Mouse (Mus musculus): ENCODE data around the gene Rita1. TPM values are rescaled to one million over a fixed set of nuclear protein-coding genes. Genes with fewer than 3 reads are reported as not detected.
A peak's percentile ranks its signal among the peaks of the same experiment; 100 is the strongest.

Rita1 gene
- polyA plus RNA-seq, 2 experiments = 11.6 to 25.4 TPM

DNA sequence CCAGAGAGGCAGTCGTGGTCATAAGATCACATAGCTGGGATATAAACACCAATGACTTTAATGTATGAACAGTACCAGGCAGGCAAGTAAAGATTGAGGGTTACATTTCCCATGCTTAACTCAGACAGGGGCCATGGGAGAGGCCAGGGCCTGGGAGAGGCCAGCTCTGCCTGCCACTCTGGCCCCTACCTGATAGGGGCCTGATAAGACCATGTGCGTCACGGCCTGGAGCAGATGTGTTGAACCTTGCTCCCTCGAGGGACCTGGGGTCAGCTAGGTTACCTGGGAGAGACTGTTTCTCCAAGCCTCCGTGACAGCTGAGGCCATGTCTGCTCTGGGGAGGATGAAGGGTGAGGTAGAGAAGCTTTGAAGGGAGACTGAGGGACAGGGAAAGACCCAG is 38.8 kb upstream of the Rita1 start:
- no peak for ATAC-seq (ENCODE audit: low FRiP score, low read depth)
- Histone ChIP-seq H3K9me3 (ENCODE audit: control insufficient read depth, low read length) (no peaks in the 10 kb centered on the region), H3K9ac (ENCODE audit: low read depth, low read length, severe bottlenecking) (no peak overlapping the region), H3K27ac (replicated peaks; ENCODE audit: low read depth, low read length) (no peak overlapping the region), H3K4me2 (replicated peaks; ENCODE audit: low read depth, low read length, severe bottlenecking) (no peak overlapping the region), H3K4me1 (ENCODE audit: control insufficient read depth, insufficient read depth, low read length) (peaks cover 3% of the 10 kb centered on the region; the same call in 1 of the 2 replicates), H3K36me3 (ENCODE audit: control insufficient read depth, insufficient read depth, low read length) (no peaks in the 10 kb centered on the region), H3K4me3 (replicated peaks; ENCODE audit: low read length) (no peak overlapping the region), H3K27me3 (ENCODE audit: control insufficient read depth, insufficient read depth, low read length) (peaks cover 39% of the 10 kb centered on the region)
- DNase-seq (ENCODE audit: low spot score) = no peak
- TF ChIP-seq POLR2A (IDR thresholded peaks at IDR 0.05; ENCODE audit: borderline replicate concordance, extremely low read depth, insufficient read depth, insufficient read length) = no peak
- 75% methylated on average over 5 of the region's 5 CpGs for WGBS

DNA sequence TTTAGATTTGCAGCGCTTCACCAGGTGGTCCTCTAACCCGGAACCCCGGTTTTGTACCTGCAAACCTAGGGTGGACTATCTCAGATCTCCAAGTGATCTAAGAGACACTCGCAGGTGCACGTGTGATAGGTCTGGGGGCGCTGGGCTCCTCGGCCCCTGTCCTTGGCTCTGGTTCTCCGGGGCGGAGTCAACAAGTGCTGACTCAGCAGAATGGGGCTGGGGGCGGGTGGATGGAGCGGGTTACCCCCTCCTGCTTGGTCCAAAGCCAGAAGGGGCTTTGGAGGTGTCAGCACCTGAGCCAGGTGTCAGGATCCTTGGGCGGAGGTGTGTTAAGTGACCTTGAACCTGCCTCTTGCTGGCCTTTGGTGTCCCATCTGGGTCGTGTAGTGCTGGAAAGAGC is 37.5 kb upstream of the Rita1 start:
- Histone ChIP-seq H3K27ac (replicated peaks; ENCODE audit: low read depth, low read length) (no peak overlapping the region), H3K4me3 (replicated peaks; ENCODE audit: low read length) (no peak overlapping the region), H3K4me2 (replicated peaks; ENCODE audit: low read depth, low read length, severe bottlenecking) (no peak overlapping the region), H3K36me3 (ENCODE audit: control insufficient read depth, insufficient read depth, low read length) (no peaks in the 10 kb centered on the region), H3K9me3 (ENCODE audit: control insufficient read depth, low read length) (no peaks in the 10 kb centered on the region), H3K27me3 (ENCODE audit: control insufficient read depth, insufficient read depth, low read length) (peaks cover 39% of the 10 kb centered on the region), H3K4me1 (ENCODE audit: control insufficient read depth, insufficient read depth, low read length) (peaks cover 3% of the 10 kb centered on the region; the same call in 1 of the 2 replicates), H3K9ac (ENCODE audit: low read depth, low read length, severe bottlenecking) (no peak overlapping the region)
- ATAC-seq (ENCODE audit: low FRiP score, low read depth) = no peak
- TF ChIP-seq POLR2A (IDR thresholded peaks at IDR 0.05; ENCODE audit: borderline replicate concordance, extremely low read depth, insufficient read depth, insufficient read length) = no peak
- 18% methylated on average over 13 of the region's 13 CpGs for WGBS
- DNase-seq (ENCODE audit: low spot score) = no peak

DNA sequence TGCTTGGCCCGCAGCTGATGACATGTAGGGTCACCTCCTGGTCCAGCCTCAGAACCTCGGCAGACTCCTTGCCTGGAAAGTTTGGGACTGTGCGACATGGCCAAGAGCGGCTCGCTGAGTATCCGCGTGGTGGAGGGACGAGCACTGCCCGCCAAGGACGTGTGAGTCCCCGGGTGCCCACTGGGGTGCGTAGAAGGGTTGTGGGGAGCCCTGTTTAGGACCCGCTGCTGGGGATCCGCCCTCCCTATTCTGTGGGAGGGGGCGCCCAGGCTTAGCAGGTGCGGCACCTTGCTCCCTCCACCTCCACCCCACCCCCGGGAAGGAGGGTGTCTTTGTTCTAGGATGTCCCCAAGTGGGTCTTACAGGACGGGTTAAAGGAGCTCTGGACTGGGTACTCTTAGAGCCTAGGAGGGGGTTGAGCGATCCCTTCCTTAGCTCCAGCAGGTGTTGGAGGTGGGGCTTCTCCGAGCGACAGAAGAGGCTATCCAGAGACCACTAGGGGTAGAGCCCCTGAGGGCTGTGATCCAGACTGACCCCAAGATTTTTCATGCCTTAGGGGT is 37.1 kb upstream of the Rita1 start:
- peak overlapping the region; percentile 22 for H3K4me3 ChIP-seq (replicated peaks; ENCODE audit: low read length)
- WGBS = 4% methylated on average over 20 of the region's 21 CpGs
- TF ChIP-seq POLR2A (IDR thresholded peaks at IDR 0.05; ENCODE audit: borderline replicate concordance, extremely low read depth, insufficient read depth, insufficient read length) = no peak
- H3K27ac ChIP-seq (replicated peaks; ENCODE audit: low read depth, low read length) = no peak overlapping the region
- peak overlapping the region; percentile 39 for H3K4me2 ChIP-seq (replicated peaks; ENCODE audit: low read depth, low read length, severe bottlenecking)
- H3K9me3 ChIP-seq (ENCODE audit: control insufficient read depth, low read length) = no peaks in the 10 kb centered on the region
- H3K27me3 ChIP-seq (ENCODE audit: control insufficient read depth, insufficient read depth, low read length) = peaks cover 39% of the 10 kb centered on the region
- no peak overlapping the region for H3K9ac ChIP-seq (ENCODE audit: low read depth, low read length, severe bottlenecking)
- ATAC-seq (ENCODE audit: low FRiP score, low read depth) (no peak), DNase-seq (ENCODE audit: low spot score) (no peak)
- peaks cover 3% of the 10 kb centered on the region; the same call in 1 of the 2 replicates for H3K4me1 ChIP-seq (ENCODE audit: control insufficient read depth, insufficient read depth, low read length)
- H3K36me3 ChIP-seq (ENCODE audit: control insufficient read depth, insufficient read depth, low read length) = no peaks in the 10 kb centered on the region

DNA sequence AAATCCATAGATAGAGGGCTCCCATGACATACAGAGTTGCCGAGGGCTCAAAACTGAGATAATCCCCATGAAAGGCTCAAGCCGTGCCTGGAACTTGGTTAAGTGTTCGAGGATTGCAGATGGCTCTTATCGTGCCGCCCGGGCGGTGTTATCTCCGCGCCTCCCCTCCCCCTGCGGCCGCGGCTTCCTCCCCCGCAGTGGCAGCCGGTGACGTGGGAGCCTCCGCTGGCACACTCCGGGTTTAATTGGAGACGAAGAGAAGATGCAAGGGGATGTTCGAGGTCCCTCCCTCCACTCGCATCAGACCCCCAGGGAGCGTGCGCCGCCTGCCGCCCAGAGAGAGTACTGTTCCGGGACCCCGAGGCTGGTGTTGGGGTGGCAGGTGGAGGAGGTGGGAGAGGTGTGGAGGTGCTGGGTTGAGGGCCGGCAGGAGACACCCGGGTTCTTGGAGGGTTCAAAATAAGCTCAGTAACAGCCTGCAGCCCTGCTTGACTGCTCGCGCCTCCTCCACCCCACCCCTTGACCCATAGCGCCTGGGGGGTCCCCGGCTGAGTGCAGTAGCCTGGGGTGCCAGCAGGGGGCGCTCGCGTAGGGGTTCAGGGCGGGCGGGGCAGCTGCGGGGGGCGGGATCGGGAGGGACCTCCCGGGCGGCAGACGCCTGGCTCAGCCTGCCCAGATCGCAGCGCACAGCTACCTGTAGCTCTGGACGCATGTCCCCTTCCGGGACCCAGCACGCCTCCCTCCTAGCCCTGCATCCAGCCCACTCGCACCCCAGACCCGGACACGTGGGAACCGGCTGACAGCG is 36.4 kb upstream of the Rita1 start, which contains the start of gene Rasal1:
TSS of gene Rasal1 (plus strand) at position 244 of the 805 bp plus-strand sequence.
- peaks cover 39% of the 10 kb centered on the region for H3K27me3 ChIP-seq (ENCODE audit: control insufficient read depth, insufficient read depth, low read length)
- no peak for DNase-seq (ENCODE audit: low spot score)
- no peak within 1 kb of the TSS for H3K9ac ChIP-seq (ENCODE audit: low read depth, low read length, severe bottlenecking)
- peaks cover 3% of the 10 kb centered on the region; the same call in 1 of the 2 replicates for H3K4me1 ChIP-seq (ENCODE audit: control insufficient read depth, insufficient read depth, low read length)
- no peak for ATAC-seq (ENCODE audit: low FRiP score, low read depth)
- WGBS = 2% methylated on average over 41 of the region's 53 CpGs
- no peak within 1 kb of the TSS for H3K27ac ChIP-seq (replicated peaks; ENCODE audit: low read depth, low read length)
- no peaks in the 10 kb centered on the region for H3K36me3 ChIP-seq (ENCODE audit: control insufficient read depth, insufficient read depth, low read length)
- H3K4me2 ChIP-seq (replicated peaks; ENCODE audit: low read depth, low read length, severe bottlenecking) = peak within 1 kb of the TSS; percentile 39
- peak within 1 kb of the TSS; percentile 22 for H3K4me3 ChIP-seq (replicated peaks; ENCODE audit: low read length)
- no peak for TF ChIP-seq POLR2A (IDR thresholded peaks at IDR 0.05; ENCODE audit: borderline replicate concordance, extremely low read depth, insufficient read depth, insufficient read length)
- H3K9me3 ChIP-seq (ENCODE audit: control insufficient read depth, low read length) = no peaks in the 10 kb centered on the region

DNA sequence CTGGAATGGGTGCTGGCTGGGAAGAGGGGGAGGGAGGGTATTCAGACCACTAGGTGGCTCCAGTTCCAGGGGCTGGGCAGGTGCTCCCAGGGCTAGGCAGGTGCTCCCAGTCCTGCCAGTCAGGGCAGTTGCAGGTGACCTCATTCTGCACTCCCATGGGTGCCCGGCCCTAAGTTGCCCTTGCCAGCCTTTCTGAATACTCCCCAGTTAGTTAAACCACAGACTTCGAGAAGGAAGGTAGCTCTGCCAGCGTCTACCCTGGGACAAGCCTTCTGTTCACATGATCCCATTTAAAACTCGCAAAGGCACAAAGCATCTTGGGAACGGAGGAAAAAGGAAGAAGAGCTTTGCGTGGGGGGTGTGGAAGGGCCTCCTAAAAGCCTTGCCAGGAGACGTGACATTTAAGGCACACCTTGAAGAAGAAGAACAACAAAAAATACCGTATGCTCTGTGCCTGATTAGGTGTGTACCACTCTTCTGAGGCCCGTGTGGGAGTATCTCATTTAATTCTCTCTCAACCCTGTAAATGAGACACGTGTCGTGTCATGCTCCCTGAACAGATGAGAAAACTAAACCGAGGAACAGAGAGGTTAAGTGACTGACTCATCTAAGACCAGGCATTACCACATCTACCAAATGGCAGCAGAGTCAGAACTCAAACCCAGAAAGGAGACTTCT is 35.6 kb upstream of the Rita1 start:
- peaks cover 39% of the 10 kb centered on the region for H3K27me3 ChIP-seq (ENCODE audit: control insufficient read depth, insufficient read depth, low read length)
- DNase-seq (ENCODE audit: low spot score) (no peak), ATAC-seq (ENCODE audit: low FRiP score, low read depth) (no peak)
- H3K4me2 ChIP-seq (replicated peaks; ENCODE audit: low read depth, low read length, severe bottlenecking) = no peak overlapping the region
- no peak overlapping the region for H3K27ac ChIP-seq (replicated peaks; ENCODE audit: low read depth, low read length)
- WGBS = 34% methylated on average over 12 of the region's 12 CpGs
- no peaks in the 10 kb centered on the region for H3K36me3 ChIP-seq (ENCODE audit: control insufficient read depth, insufficient read depth, low read length)
- TF ChIP-seq POLR2A (IDR thresholded peaks at IDR 0.05; ENCODE audit: borderline replicate concordance, extremely low read depth, insufficient read depth, insufficient read length) = no peak
- H3K4me3 ChIP-seq (replicated peaks; ENCODE audit: low read length) = no peak overlapping the region
- H3K9ac ChIP-seq (ENCODE audit: low read depth, low read length, severe bottlenecking) = no peak overlapping the region
- no peaks in the 10 kb centered on the region for H3K9me3 ChIP-seq (ENCODE audit: control insufficient read depth, low read length)
- H3K4me1 ChIP-seq (ENCODE audit: control insufficient read depth, insufficient read depth, low read length) = peaks cover 3% of the 10 kb centered on the region; the same call in 1 of the 2 replicates

All from limb, embryonic 14.5 days (tissue).